ENCODE assay signal across 25 mouse cellular contexts in the genomic region with DNA sequence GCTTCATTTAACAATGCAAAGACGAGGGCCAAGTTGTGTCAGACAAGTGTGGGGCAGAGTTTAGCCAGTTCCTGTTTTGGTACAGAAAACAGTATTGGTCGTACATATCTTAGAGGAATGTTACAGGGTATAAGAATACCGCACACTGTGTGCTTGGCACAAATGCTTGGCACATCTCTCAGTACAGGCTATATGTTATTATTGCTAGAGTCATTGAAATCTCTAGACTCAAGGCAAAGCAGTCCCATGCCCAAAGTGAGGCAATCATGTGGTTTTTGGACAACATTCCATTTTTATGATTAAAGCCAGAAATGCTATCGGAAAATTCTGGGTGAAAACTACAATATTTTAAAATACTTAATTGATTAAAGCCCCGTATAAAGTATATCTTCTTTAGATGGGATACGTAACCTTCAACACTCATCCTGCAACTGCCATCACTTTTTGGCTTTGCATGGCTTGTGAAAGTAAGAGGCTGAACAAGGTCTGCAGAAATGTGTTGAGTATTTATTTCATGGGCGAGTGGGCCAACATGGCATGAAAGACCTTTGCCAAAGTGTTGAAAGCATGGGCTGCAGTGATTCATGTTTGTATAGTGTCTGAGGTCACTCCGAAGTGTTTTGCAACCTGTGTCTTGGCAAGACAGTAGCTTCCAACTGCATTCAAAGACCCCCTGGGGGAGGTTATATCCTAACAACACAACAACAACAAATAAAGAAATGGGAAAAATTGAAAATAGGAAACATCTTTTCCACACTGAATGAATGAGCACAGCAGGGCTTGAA.
DNase-seq lines count a peak whose midpoint lies in the region; ATAC-seq and TF ChIP-seq lines count a peak whose summit lies in the region.
"Had no signal": no experiment of that assay in that cellular context is flagged by ENCODE, and none has a peak within 500 bp of the region (broad histone marks: within the 10 kb centered on the region; RNA-seq: fewer than 3 reads in every experiment).

No protein-coding gene starts in this region.

- H3K4me3 ChIP-seq in hindbrain, postnatal 0 days (ENCODE audit: low read length), result no peak overlapping the region
- H3K4me3 ChIP-seq in hindbrain, embryonic 16.5 days (ENCODE audit: low read length), result no peak overlapping the region
- H3K4me3 ChIP-seq in embryonic facial prominence, embryonic 14.5 days (ENCODE audit: low read depth, low read length), result no peak overlapping the region
- H3K4me3 ChIP-seq in myocyte, result no peak overlapping the region
- H3K4me3 ChIP-seq: forebrain, embryonic 10.5 days; heart, adult 2 months; hindbrain, embryonic 13.5 days; midbrain, embryonic 12.5 days; neural tube, embryonic 12.5 days had no signal

- H3K9me3 ChIP-seq in hindbrain, postnatal 0 days (ENCODE audit: low read length), result no peaks in the 10 kb centered on the region
- no peaks in the 10 kb centered on the region for H3K9me3 ChIP-seq in hindbrain, embryonic 16.5 days (ENCODE audit: control insufficient read depth, low read length)
- H3K9me3 ChIP-seq in embryonic facial prominence, embryonic 14.5 days (ENCODE audit: control insufficient read depth, low read length), result no peaks in the 10 kb centered on the region
- H3K9me3 ChIP-seq: forebrain, embryonic 10.5 days; hindbrain, embryonic 13.5 days; midbrain, embryonic 12.5 days; neural tube, embryonic 12.5 days had no signal

- H3K4me1 ChIP-seq in hindbrain, postnatal 0 days (ENCODE audit: insufficient read depth, low read length), result no peaks in the 10 kb centered on the region
- no peaks in the 10 kb centered on the region for H3K4me1 ChIP-seq in hindbrain, embryonic 16.5 days (ENCODE audit: control insufficient read depth, insufficient read depth, low read depth, low read length)
- H3K4me1 ChIP-seq in embryonic facial prominence, embryonic 14.5 days (ENCODE audit: control insufficient read depth, insufficient read depth, low read length), result no peaks in the 10 kb centered on the region; the same call in 1 of the 2 replicates
- H3K4me1 ChIP-seq: forebrain, embryonic 10.5 days; hindbrain, embryonic 13.5 days; midbrain, embryonic 12.5 days; neural tube, embryonic 12.5 days had no signal

- no peak overlapping the region for H3K27ac ChIP-seq in hindbrain, postnatal 0 days
- H3K27ac ChIP-seq in hindbrain, embryonic 16.5 days (ENCODE audit: low read depth, low read length), result no peak overlapping the region
- H3K27ac ChIP-seq in embryonic facial prominence, embryonic 14.5 days (replicated peaks; ENCODE audit: low read depth, low read length), result peak overlapping the region; percentile 18
- H3K27ac ChIP-seq: forebrain, embryonic 10.5 days; heart, adult 2 months; hindbrain, embryonic 13.5 days; midbrain, embryonic 12.5 days; neural tube, embryonic 12.5 days had no signal

- ATAC-seq in hindbrain, postnatal 0 days, result no peak
- ATAC-seq in hindbrain, embryonic 16.5 days, result no peak
- ATAC-seq in embryonic facial prominence, embryonic 14.5 days (ENCODE audit: low read depth), result no peak
- ATAC-seq: CD4-positive, CD25-positive, alpha-beta regulatory T cell, adult 4 months had no signal

- TF ChIP-seq CTCF in hindbrain, postnatal 0 days (IDR thresholded peaks at IDR 0.05; ENCODE audit: low read depth), result no peak

- TF ChIP-seq POLR2A in myocyte (IDR thresholded peaks at IDR 0.05; ENCODE audit: insufficient read length, low read depth), result no peak

- WGBS in hindbrain, postnatal 0 days, result 76% methylated on average over 8 of the region's 8 CpGs
- WGBS in hindbrain, embryonic 16.5 days, result 79% methylated on average over 8 of the region's 8 CpGs
- WGBS in embryonic facial prominence, embryonic 14.5 days, result 65% methylated on average over 8 of the region's 8 CpGs

- H3K36me3 ChIP-seq in hindbrain, postnatal 0 days (ENCODE audit: insufficient read depth, low read length), result no peaks in the 10 kb centered on the region
- no peaks in the 10 kb centered on the region for H3K36me3 ChIP-seq in hindbrain, embryonic 16.5 days (ENCODE audit: control insufficient read depth, insufficient read depth, low read length)
- H3K36me3 ChIP-seq in embryonic facial prominence, embryonic 14.5 days (ENCODE audit: control insufficient read depth, insufficient read depth, low read length), result no peaks in the 10 kb centered on the region
- no peaks in the 10 kb centered on the region for H3K36me3 ChIP-seq in myocyte (ENCODE audit: control insufficient read depth, insufficient read depth)
- H3K36me3 ChIP-seq: forebrain, embryonic 10.5 days; hindbrain, embryonic 13.5 days; midbrain, embryonic 12.5 days; neural tube, embryonic 12.5 days had no signal

- no peak overlapping the region for H3K4me2 ChIP-seq in hindbrain, postnatal 0 days (ENCODE audit: low read depth, low read length)
- H3K4me2 ChIP-seq in hindbrain, embryonic 16.5 days (ENCODE audit: low read length), result no peak overlapping the region
- no peak overlapping the region for H3K4me2 ChIP-seq in embryonic facial prominence, embryonic 14.5 days (ENCODE audit: low read depth, low read length)
- H3K4me2 ChIP-seq in myocyte (ENCODE audit: low read depth), result no peak overlapping the region
- H3K4me2 ChIP-seq: hindbrain, embryonic 13.5 days; liver, embryonic 11.5 days; midbrain, embryonic 12.5 days; neural tube, embryonic 12.5 days had no signal

- H3K27me3 ChIP-seq in hindbrain, postnatal 0 days (ENCODE audit: insufficient read depth, low read length), result no peaks in the 10 kb centered on the region
- no peaks in the 10 kb centered on the region for H3K27me3 ChIP-seq in hindbrain, embryonic 16.5 days (replicated peaks; ENCODE audit: control insufficient read depth, insufficient read depth, low read length)
- H3K27me3 ChIP-seq in embryonic facial prominence, embryonic 14.5 days (replicated peaks; ENCODE audit: control insufficient read depth, insufficient read depth, low read length), result no peaks in the 10 kb centered on the region
- no peaks in the 10 kb centered on the region for H3K27me3 ChIP-seq in myocyte (ENCODE audit: control insufficient read depth, insufficient read depth, insufficient read length)
- H3K27me3 ChIP-seq: hindbrain, embryonic 13.5 days; midbrain, embryonic 12.5 days; neural tube, embryonic 12.5 days had no signal

- no peaks in the 10 kb centered on the region for H3K79me2 ChIP-seq in myocyte (ENCODE audit: control insufficient read depth, insufficient read depth)

- peak; percentile 8 for DNase-seq in hindbrain, postnatal 0 days (ENCODE audit: low spot score)
- DNase-seq in Muller cell, postnatal 12 days (ENCODE audit: inconsistent ontology term), result peak; percentile 52
- peak; percentile 58 for DNase-seq in embryonic facial prominence, embryonic 14.5 days (ENCODE audit: low spot score)
- DNase-seq in cerebellum, adult 9-10 months, result no peak
- DNase-seq in kidney, adult 18-20 months, result no peak
- DNase-seq: adrenal gland, postnatal 10 days; cerebellum, adult 9-11 months; gastrocnemius, postnatal 10 days; heart, adult 2 months; heart, postnatal 36 days; kidney, adult 8-10 months; kidney, postnatal 14 days; left cerebral cortex, postnatal 4 days; lung, adult 2 months; lung, postnatal 14 days; right cerebral cortex, postnatal 14 days; spleen, adult 18-20 months had no signal

- no peak overlapping the region for H3K9ac ChIP-seq in hindbrain, postnatal 0 days (replicated peaks; ENCODE audit: low read length)
- no peak overlapping the region for H3K9ac ChIP-seq in hindbrain, embryonic 16.5 days (ENCODE audit: low read depth, low read length)
- H3K9ac ChIP-seq in embryonic facial prominence, embryonic 14.5 days (ENCODE audit: low read depth, low read length), result no peak overlapping the region
- H3K9ac ChIP-seq: hindbrain, embryonic 13.5 days; midbrain, embryonic 12.5 days; neural tube, embryonic 12.5 days had no signal

- no peak overlapping the region for H3ac ChIP-seq in myocyte (ENCODE audit: control insufficient read depth, insufficient read length)

TF ChIP-seq in myocyte, 11 proteins besides CTCF, POLR2A, EP300 and RAD21:
- TF ChIP-seq TCF12 (IDR thresholded peaks at IDR 0.05; ENCODE audit: insufficient read depth, poor library complexity, severe bottlenecking), result no peak
- TF ChIP-seq CEBPB (IDR thresholded peaks at IDR 0.05; ENCODE audit: insufficient read depth, poor library complexity, severe bottlenecking), result peak; percentile 85

Comparison
In these comparisons a context has a peak if more than half of its experiments do, and no peak if none do; other contexts are left out.
1. DNase-seq: peak in hindbrain, postnatal 0 days (single experiment), Muller cell, postnatal 12 days (single experiment) and embryonic facial prominence, embryonic 14.5 days (single experiment); none in cerebellum, adult 9-10 months (single experiment) and kidney, adult 18-20 months (single experiment).